Mouse (Mus musculus) spleen, embryonic (tissue): ENCODE measurements around the gene Tsc22d4.
"Not testable (repeated sequence)": the region's sequence is repeated elsewhere in the genome, so short reads cannot be mapped to it uniquely, and the experiment has no call there.

Source experiments
- CTCF ChIA-PET: fragments of 350-600 bp; sonication (Branson Sonifier 250); formaldehyde crosslinking; loops from one replicate; lab custom pipeline; 2022; lab: Charles Lee

Tsc22d4 gene

GRCm38 (mm10) chr5:137740506-137740905 lies 5.0 kb upstream of the Tsc22d4 start:
- CTCF ChIA-PET, result interaction anchor here (0.7 kb wide), 2 partner anchors 86 to 112 kb away, joined by 3 to 5 read pairs; no protein-coding TSS in a partner anchor

GRCm38 (mm10) chr5:137741023-137741931 lies 4.3 kb upstream of the Tsc22d4 start, which contains the start of gene Nyap1:
TSS of gene Nyap1 (minus strand) at chr5:137741607.
- CTCF ChIA-PET, result interaction anchor here (0.9 kb wide), 1 partner anchor 86 kb away, joined by 5 read pairs; no protein-coding TSS in a partner anchor

GRCm38 (mm10) chr5:137742048-137742447 lies 3.5 kb upstream of the Tsc22d4 start:
- CTCF ChIA-PET, result interaction anchor here (0.6 to 0.9 kb wide), 2 partner anchors 76 to 87 kb away, joined by 5 to 9 read pairs; no protein-coding TSS in a partner anchor

GRCm38 (mm10) chr5:137742836-137743235 lies 2.7 kb upstream of the Tsc22d4 start:
- CTCF ChIA-PET, result no interaction called here

GRCm38 (mm10) chr5:137744197-137744596 lies 1.3 kb upstream of the Tsc22d4 start:
- CTCF ChIA-PET, result no interaction called here

- CTCF ChIA-PET, result interaction anchor here (0.6 to 2.0 kb wide), 4 partner anchors 9 to 89 kb away, joined by 3 to 5 read pairs (median 3); no protein-coding TSS in a partner anchor
Observed at GRCm38 (mm10) chr5:137746282-137746850, 836 bp downstream of the Tsc22d4 start.

GRCm38 (mm10) chr5:137746851-137747325 lies 1.4 kb downstream of the Tsc22d4 start:
- CTCF ChIA-PET, result interaction anchor here (0.7 to 2.0 kb wide), 5 partner anchors 8 to 95 kb away, joined by 3 to 5 read pairs (median 3); no protein-coding TSS in a partner anchor

- CTCF ChIA-PET, result interaction anchor here (1.0 to 2.0 kb wide), 5 partner anchors 8 to 96 kb away, joined by 3 to 5 read pairs (median 3); partner anchors contain the start of gene Agfg2
Observed at GRCm38 (mm10) chr5:137747326-137747961, 1.9 kb downstream of the Tsc22d4 start.

- CTCF ChIA-PET, result interaction anchor here (0.7 to 1.7 kb wide), 8 partner anchors 9 to 103 kb away, joined by 3 to 15 read pairs (median 4); partner anchors contain the start of gene Agfg2
Observed at GRCm38 (mm10) chr5:137748130-137748770, 2.7 kb downstream of the Tsc22d4 start.

GRCm38 (mm10) chr5:137749196-137749836 lies 3.8 kb downstream of the Tsc22d4 start:
- CTCF ChIA-PET, result interaction anchor here (0.6 to 1.7 kb wide), 5 partner anchors 9 to 1659 kb away, joined by 3 to 11 read pairs (median 4); no protein-coding TSS in a partner anchor

GRCm38 (mm10) chr5:137750212-137750611 lies 4.7 kb downstream of the Tsc22d4 start:
- CTCF ChIA-PET, result not testable (repeated sequence)

GRCm38 (mm10) chr5:137751221-137751887 lies 5.8 kb downstream of the Tsc22d4 start:
- CTCF ChIA-PET, result interaction anchor here (0.5 kb wide), 1 partner anchor 26 kb away, joined by 9 read pairs; no protein-coding TSS in a partner anchor

- CTCF ChIA-PET, result no interaction called here
Observed at GRCm38 (mm10) chr5:137751988-137752387, 6.5 kb downstream of the Tsc22d4 start.

- CTCF ChIA-PET, result interaction anchor here (0.6 kb wide), 1 partner anchor 61 kb away, joined by 4 read pairs; no protein-coding TSS in a partner anchor
Observed at GRCm38 (mm10) chr5:137753111-137753832, 7.7 kb downstream of the Tsc22d4 start.

- CTCF ChIA-PET, result interaction anchor here (0.7 kb wide), 2 partner anchors 9 to 34 kb away, joined by 3 to 8 read pairs; no protein-coding TSS in a partner anchor
Observed at GRCm38 (mm10) chr5:137755425-137755824, 9.9 kb downstream of the Tsc22d4 start.

GRCm38 (mm10) chr5:137756106-137756505 lies 10.6 kb downstream of the Tsc22d4 start:
- CTCF ChIA-PET, result interaction anchor here (1.4 kb wide), 1 partner anchor 9 kb away, joined by 5 read pairs; no protein-coding TSS in a partner anchor

- CTCF ChIA-PET, result interaction anchor here (0.6 to 1.4 kb wide), 4 partner anchors 10 to 105 kb away, joined by 3 to 5 read pairs (median 4); no protein-coding TSS in a partner anchor
Observed at GRCm38 (mm10) chr5:137756882-137757661, 11.5 kb downstream of the Tsc22d4 start.
